Mouse (Mus musculus) left cerebral cortex, postnatal 4 days (tissue): ENCODE results near the gene Farsa. TPM values are rescaled to one million over a fixed set of nuclear protein-coding genes. Genes with fewer than 3 reads are reported as not detected.
"Not testable (repeated sequence)": the region's sequence is repeated elsewhere in the genome, so short reads cannot be mapped to it uniquely, and the experiment has no call there.

Source experiments
- DNase-seq: peaks from one replicate; pipeline ENCODE4 v3.0.0-alpha.2; 2022
- intact Hi-C: fragments of 180-260 bp; cut with DNase I; formaldehyde crosslinking; loops from one replicate; pipeline ENCODE4 v1.15.1; 2025
- microRNA-seq: library from miRNA; unstranded; fragments of <30 nt; microRNA quantifications from one replicate; pipeline ENCODE4 v1.2.0, GENCODE M21; 2022
- total RNA-seq, 2 experiments: library from RNA; stranded (reverse); gene quantifications; 2 replicates each; pipeline ENCODE4 v1.2.3; 2021

Gene Farsa
- total RNA-seq, 2 experiments from 2014 or later = 86.2 to 90.4 TPM

DNA sequence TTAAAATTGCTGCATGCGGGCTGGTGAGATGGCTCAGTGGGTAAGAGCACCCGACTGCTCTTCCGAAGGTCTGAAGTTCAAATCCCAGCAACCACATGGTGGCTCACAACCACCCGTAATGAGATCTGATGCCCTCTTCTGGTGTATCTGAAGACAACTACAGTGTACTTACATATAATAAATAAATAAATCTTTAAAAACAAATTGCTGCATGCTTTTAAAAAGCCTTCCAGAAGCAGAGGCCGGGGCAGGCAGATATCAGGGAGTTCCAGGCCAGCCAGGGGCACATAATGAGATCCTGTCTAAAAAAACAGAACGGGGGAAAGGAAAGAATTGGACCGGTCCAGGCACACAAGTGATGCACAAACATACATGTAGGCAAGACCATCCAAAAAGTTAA lies 51.2 kb downstream of the Farsa start:
- DNase-seq, intact Hi-C loops: not testable (repeated sequence)

DNA sequence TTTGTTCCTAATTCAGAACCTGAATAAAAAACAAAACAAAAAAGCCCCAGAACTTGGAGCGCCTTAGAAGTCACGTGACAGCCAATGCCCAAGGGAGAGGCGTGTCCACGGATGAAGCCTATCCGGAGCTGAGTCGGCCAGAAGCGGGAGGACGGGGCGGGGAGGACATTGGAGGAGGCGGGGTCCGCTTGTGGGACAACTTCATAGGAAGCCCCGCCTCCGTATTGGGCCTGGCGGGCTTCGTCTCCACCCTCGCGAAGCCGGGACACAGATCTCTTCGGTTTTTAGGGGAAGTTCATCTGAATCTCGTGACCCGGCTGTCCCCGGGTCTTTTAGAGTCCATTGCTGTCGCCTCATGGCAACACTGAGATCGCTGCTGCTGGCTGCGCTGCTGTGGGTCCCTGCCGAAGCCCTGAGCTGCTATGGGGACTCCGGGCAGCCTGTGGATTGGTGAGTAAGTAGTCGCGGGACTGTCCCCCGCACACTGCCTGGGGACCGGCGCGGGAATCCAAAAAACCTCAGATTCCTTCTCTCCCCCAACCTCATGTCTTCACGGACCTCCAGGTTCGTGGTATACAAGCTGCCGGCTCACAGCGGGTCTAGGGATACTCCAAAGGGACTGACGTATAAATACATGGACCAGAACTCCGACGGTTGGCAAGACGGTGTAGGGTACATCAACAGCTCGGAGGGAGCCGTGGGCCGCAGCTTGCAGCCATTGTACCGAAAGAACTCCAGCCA lies 51.8 kb downstream of the Farsa start, which contains the start of gene Dnase2a:
Gene Dnase2a (plus strand): TSS at position 140 of the 741 bp plus-strand sequence.
- intact Hi-C loops = no loop called here
- DNase-seq = peak; percentile 95

DNA sequence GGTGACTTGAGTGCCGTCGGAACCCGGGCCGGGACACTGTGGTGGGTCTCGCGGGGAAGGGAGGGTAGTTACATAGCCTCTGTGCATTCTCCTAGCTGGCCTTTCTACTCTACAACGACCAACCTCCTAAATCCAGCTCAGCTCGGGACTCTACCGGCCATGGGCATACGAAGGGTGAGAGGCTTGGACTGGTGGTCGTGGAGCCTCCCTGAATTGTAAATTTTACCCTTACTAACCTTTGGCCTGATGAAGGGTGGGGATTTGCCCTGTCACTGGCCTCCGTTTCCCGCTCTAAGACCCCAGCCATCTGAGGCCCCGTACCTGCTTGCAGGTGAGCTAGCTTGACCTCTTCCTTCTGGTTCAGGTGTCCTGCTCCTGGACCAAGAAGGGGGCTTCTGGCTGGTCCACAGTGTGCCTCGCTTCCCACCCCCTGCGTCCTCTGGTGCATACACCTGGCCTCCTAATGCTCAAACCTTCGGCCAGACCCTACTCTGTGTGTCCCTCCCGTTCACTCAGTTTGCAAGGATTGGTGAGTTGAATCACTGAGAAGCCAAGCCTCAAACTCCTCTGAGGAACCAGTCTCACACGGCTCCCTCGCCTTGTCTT lies 52.5 kb downstream of the Farsa start:
- no peak for DNase-seq
- intact Hi-C loops = no loop called here

DNA sequence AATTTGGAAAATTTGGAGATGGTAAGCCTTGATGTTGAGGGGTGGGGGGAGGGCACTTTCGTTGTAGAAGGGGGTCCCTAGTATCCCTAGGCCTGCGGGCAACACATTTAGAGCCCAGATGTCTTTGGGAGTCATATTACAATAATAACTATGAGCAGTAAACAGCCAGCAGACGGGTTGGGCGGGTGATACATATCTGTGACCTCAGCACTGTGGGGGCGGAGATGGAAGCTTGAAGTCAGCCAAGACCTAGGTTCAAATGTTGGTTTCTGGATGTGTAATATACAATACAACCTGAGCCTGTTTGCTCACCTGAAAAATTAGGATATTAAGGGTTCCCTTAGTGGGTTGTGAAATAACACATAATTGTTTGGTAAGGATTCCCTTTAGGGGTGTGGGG lies 53.2 kb downstream of the Farsa start:
- intact Hi-C loops = no loop called here

DNA sequence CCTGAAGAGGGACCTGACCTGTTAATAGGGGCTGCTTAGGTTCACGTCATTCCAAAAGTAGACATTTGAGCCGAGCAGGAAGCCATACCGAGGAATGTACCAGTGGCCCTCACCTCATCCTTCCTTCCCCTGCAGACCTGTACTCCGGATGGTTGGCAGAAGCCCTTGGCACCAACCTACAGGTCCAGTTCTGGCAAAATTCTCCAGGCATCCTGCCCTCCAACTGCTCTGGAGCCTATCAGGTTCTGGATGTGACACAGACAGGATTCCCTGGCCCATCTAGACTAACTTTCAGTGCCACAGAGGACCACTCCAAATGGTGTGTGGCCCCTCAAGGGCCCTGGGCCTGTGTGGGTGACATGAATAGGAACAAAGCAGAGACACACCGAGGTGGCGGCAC lies 53.8 kb downstream of the Farsa start:
- intact Hi-C loops = no loop called here
- DNase-seq = no peak

More for the DNA sequence above, 53.2 kb downstream of the Farsa start:
- no peak for DNase-seq

DNA sequence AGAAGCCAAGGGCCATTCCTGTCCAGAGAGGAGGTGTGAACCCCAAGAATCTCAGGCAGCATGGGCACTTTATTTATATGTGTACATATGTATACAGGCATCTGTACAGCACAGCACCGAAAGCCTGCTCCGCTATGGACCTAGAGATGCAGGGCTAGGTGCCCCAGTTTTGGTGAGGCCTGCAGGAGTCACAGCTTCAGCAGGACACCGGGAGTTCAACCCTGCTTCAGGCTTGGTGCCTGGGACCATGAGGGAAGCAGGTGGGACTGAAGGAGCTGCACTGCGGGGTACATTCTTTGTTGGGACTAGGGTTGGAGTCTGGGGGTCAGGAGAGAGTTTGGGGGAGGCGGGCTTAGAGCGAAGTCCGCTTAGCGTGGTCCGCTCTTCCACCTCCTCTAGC lies 55.1 kb downstream of the Farsa start:
- DNase-seq = no peak
- intact Hi-C loops = no loop called here

DNA sequence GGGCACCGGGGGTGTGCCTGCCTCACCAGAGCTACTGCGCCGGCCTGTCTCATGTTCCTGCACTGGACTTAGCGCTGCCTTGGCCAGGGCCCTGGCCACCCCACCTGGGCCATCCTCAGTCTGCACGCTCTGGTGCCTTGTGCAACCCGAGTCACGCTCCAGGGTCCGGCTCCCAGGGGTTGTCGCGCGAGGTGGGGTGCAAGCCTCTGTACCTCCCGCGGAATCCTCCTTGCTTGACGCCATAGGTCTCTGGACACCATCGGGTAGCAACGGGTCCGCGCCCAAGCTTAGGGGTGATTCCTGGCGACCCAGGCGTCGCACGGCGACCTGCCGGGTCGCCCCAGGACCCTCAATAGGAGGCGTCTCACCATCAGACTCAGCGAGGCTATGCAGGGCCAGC lies 55.6 kb downstream of the Farsa start:
- DNase-seq = no peak
- intact Hi-C loops = no loop called here

DNA sequence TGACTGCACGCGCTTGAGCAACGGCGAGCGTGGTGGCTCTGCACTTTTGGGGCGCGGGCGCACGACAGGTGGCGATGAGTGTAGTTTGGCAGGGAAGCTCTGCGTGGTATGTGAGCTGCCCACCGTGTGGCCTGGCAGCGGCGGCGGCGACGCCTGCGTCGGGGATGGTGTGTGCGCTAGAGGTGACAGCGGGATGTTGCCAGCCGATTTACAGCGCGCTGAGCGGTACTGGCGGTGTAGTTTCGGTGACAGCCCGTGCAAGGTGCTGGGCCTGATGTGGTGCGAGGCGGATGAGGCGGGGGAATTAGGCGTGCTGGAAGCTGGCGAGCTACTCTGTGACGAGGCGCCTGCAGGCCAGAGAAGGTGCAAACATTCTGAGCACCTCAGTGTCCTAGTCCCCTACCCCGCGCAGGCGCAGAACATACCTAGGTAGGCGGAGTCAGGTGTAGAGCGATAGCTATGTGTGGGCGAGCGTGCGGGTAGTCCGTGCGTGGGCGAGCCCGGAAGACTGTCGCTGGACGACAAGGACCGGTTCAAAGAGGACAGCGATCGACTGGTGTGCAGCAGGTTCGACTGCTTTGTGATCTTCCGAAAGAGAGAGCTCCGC lies 56.2 kb downstream of the Farsa start:
- peak; percentile 44 for DNase-seq
- intact Hi-C loops = no loop called here

DNA sequence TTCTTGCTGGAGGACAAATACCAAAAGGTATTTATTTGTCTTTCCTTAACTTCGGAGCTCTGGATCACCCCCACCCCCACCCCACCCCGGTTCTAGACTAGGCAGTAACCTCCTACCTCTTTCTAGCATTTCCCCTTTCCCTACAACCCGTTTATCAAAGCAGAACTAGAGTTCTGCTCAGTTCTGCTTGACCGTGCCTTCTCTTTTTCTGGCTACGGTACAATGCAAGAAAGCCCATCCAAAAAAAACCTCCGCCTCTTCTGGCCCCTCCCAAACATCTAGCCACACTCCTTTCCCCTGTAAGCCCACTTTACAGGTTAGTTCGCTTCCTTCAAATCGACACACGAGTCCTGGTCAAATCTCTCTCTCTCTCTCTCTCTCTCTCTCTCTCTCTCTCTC lies 56.7 kb downstream of the Farsa start:
- intact Hi-C loops = no loop called here
- DNase-seq = no peak

DNA sequence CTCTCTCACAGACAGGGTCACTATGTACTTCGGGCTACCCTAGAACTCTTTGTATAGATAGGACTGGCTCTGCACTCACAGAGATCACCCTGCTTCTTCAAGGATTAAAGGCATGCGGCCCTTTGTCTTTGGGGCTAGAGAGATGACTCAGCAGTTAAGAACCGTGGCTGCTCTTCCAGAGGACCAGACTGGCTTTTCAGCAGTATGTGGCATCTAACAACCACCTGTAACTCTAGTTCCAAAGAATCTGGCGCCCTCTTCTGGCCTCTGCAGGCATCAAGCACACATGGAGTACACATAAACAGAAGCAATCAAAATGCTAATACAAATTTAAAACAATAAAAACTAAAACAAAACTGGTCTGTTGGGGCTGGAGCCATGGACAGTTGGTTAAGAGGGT lies 57.2 kb downstream of the Farsa start:
- intact Hi-C loops = no loop called here
- DNase-seq = no peak

DNA sequence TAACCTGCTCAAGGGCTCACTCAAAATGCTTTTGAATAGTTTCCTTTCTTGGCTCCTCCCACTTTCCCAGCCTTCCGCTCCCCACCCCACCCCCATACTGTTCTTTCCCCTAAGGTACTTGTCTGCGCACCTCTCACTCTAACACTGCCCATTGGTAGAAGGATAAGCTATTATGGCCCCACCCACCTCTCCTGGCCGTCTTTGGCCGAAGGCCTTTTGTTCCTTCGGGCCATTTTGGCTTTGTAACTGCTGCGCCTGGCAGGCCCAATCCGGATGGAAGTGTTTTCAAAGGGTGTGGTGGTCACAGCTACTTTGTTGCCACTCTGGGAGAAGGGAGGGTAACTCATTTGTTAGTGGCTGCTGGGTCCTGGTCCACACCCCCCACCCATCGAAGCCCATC lies 58.5 kb downstream of the Farsa start:
- no peak for DNase-seq
- intact Hi-C loops = no loop called here

DNA sequence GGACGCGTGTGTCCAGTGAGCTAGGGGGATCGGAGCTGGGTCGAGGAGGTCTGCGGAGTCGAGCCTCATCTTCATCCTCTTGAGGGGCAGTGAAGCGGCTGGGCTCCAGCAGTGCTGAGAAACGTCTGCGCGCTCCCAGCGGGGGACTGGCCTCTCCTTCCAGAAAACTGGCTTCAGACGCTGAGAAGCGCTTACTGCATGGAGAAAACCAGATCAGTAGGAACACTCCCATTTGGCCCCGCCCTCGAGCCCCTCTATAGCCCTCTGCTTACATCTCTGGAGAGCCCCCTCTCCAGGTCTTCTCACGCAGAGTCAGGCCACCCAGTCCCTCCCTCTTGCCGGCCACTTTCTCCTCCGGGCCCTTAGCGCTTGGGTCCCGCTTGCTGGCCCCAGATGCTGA lies 61.0 kb downstream of the Farsa start:
- intact Hi-C loops = no loop called here
- DNase-seq = no peak

DNA sequence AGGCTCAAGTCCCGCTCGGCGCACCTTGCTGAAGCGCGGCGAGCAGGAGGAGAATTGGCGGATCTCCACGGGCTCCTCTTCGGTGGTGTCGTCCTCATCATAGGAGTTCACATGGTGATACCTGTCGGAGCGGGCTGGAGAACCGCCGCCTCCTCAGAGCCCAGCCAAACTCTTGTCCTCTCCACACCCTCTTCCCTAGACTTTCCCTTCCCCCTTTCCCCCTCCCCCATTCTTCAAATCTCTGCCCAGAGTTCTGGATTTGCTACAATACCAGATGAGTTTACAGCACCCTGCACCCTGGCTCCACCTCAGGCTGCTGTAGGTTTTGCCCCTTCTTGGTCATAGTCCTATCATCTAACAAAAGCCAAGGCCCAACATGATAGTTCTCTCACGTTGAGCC lies 61.9 kb downstream of the Farsa start:
- DNase-seq = no peak
- intact Hi-C loops = no loop called here

Small RNA genes within 50 kb of the gene (microRNA-seq; reads per million reads assigned to microRNA genes)
- 8.7 reads per million, percentile 23 among the genes with 10 or more reads in this experiment for gene Mir7069

Other genes starting within 250 kb of the Farsa start
- 10 to 100 TPM; 10.2 to 10.7 TPM for gene Ier2, start 194.1 kb upstream of the Farsa start, total RNA-seq
- gene Trmt1, start 170.7 kb upstream of the Farsa start, total RNA-seq = 100 to 1,000 TPM; 110 to 112 TPM
- gene Nacc1, start 169.1 kb upstream of the Farsa start, total RNA-seq = 10 to 100 TPM; 68.4 to 72.1 TPM
- 1 to 10 TPM; 3.0 to 3.3 TPM for gene Lyl1, start 155.5 kb upstream of the Farsa start, total RNA-seq
- gene G430095P16Rik, start 134.0 kb upstream of the Farsa start, total RNA-seq = not detected
- gene Nfix, start 56.6 kb upstream of the Farsa start, total RNA-seq = 100 to 1,000 TPM; 674 to 782 TPM
- 1 to 10 TPM; 4.9 to 5.5 TPM for gene Dand5, start 34.2 kb upstream of the Farsa start, total RNA-seq
- gene Gadd45gip1, start 25.5 kb upstream of the Farsa start, total RNA-seq = 10 to 100 TPM; 18.4 to 18.9 TPM
- gene Rad23a, start 16.3 kb upstream of the Farsa start, total RNA-seq = 10 to 100 TPM; 44.1 to 49.7 TPM
- 100 to 1,000 TPM; 528 to 548 TPM for gene Calr, start 10.1 kb upstream of the Farsa start, total RNA-seq
- 10 to 100 TPM; 42.0 to 42.4 TPM for gene Syce2, start 15.1 kb downstream of the Farsa start, total RNA-seq
- 10 to 100 TPM; 30.8 to 32.7 TPM for gene Gcdh, start 36.9 kb downstream of the Farsa start, total RNA-seq
- under 1 TPM in 1 of 2 experiments, not detected in 1; 0.24 TPM for gene Klf1, start 44.9 kb downstream of the Farsa start, total RNA-seq
- 1 to 10 TPM; 2.8 to 4.1 TPM for gene Dnase2a, start 51.6 kb downstream of the Farsa start, total RNA-seq
- 100 to 1,000 TPM; 195 to 210 TPM for gene Mast1, start 80.4 kb downstream of the Farsa start, total RNA-seq
- 1 to 10 TPM; 6.7 to 8.3 TPM for gene Rtbdn, start 90.0 kb downstream of the Farsa start, total RNA-seq
- gene Gm49661, start 112.4 kb downstream of the Farsa start, total RNA-seq = not detected
- gene Prdx2, start 112.6 kb downstream of the Farsa start, total RNA-seq = 100 to 1,000 TPM; 665 to 681 TPM
- 10 to 100 TPM; 41.1 to 42.1 TPM for gene Rnaseh2a, start 112.8 kb downstream of the Farsa start, total RNA-seq
- 10 to 100 TPM; 12.5 to 13.5 TPM for gene Junb, start 121.7 kb downstream of the Farsa start, total RNA-seq
- 10 to 100 TPM; 28.3 to 32.5 TPM for gene Hook2, start 133.6 kb downstream of the Farsa start, total RNA-seq
- gene Best2, start 157.5 kb downstream of the Farsa start, total RNA-seq = not detected
- gene Asna1, start 168.3 kb downstream of the Farsa start, total RNA-seq = 100 to 1,000 TPM; 106 to 107 TPM
- gene Trir, start 169.8 kb downstream of the Farsa start, total RNA-seq = 100 to 1,000 TPM; 158 to 163 TPM
- 100 to 1,000 TPM; 163 to 179 TPM for gene Tnpo2, start 179.9 kb downstream of the Farsa start, total RNA-seq
- gene Fbxw9, start 203.1 kb downstream of the Farsa start, total RNA-seq = 10 to 100 TPM; 79.0 to 80.0 TPM
- not detected for gene Gm5741, start 211.0 kb downstream of the Farsa start, total RNA-seq
- 10 to 100 TPM; 79.9 to 82.3 TPM for gene Dhps, start 214.8 kb downstream of the Farsa start, total RNA-seq
- gene Wdr83os, start 223.8 kb downstream of the Farsa start, total RNA-seq = 10 to 100 TPM; 60.9 to 61.2 TPM
- 10 to 100 TPM; 21.4 to 21.7 TPM for gene Wdr83, start 224.3 kb downstream of the Farsa start, total RNA-seq
- 10 to 100 TPM; 25.2 to 26.5 TPM for gene Man2b1, start 226.3 kb downstream of the Farsa start, total RNA-seq